Mouse (Mus musculus): ENCODE results near the gene Cxcl17.

DNA sequence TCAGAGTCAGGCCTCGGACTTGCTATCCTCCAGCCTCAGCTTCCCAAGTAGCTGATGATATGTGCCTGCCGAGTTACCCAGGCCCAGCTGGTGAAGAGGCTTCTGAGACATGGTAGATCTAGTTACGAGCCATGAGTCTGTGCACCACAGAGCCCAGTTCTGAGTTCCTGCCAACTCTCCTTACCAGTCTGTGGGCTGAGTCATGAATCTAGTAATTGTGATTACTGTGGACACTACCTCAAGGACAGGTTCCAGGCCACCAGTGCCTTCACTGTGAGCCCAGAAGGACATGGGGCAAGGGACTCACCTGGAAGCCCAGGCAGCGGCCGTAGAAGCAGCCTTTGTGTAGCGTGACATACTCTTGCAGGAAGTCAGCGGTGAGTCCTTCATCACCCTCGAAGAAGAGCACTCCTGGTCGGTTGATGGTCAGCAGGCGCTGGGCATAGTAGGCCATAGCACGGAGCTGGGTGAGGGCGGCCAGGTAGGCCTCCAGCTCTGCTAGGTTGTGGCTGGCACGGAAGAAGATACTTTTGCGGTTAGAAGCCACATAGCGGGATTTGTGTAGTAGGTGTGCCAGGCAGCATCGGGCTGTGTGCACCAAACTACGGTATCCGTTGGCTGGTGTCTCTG is 24.8 kb downstream of the Cxcl17 start:
- TF ChIP-seq EP300 (IDR thresholded peaks at IDR 0.05; ENCODE audit: insufficient read depth, low read depth, low read length) = no peak
- TF ChIP-seq CTCF (IDR thresholded peaks at IDR 0.05) = no peak
